Comparison of ENCODE assay signal across 25 mouse cellular contexts in genomic region chr1:194032603-194033002, GRCm38 (mm10).
A peak's percentile ranks its signal among the peaks of the same experiment; 100 is the strongest.
DNase-seq lines count a peak whose midpoint lies in the region; ATAC-seq and TF ChIP-seq lines count a peak whose summit lies in the region.
"Had no signal": no experiment of that assay in that cellular context is flagged by ENCODE, and none has a peak within 500 bp of the region (broad histone marks: within the 10 kb centered on the region; RNA-seq: fewer than 3 reads in every experiment).

No protein-coding gene starts in this region.

- H3K4me3 ChIP-seq in ES-Bruce4 (ENCODE audit: low read depth, low read length) (no peak overlapping the region), myocyte (no peak overlapping the region)
- H3K4me3 ChIP-seq in intestine, embryonic 14.5 days (ENCODE audit: low read depth, low read length): no peak overlapping the region
- no peak overlapping the region for H3K4me3 ChIP-seq in intestine, embryonic 16.5 days (ENCODE audit: low read length)
- H3K4me3 ChIP-seq in forebrain, embryonic 11.5 days (ENCODE audit: low read depth, low read length): no peak overlapping the region
- H3K4me3 ChIP-seq: embryonic facial prominence, embryonic 13.5 days; embryonic facial prominence, embryonic 15.5 days; erythroblast, embryonic 14.5 days; forebrain, embryonic 10.5 days; forebrain, embryonic 13.5 days; forebrain, embryonic 15.5 days had no signal

- H3K9me3 ChIP-seq in ES-Bruce4 (replicated peaks; ENCODE audit: control insufficient read depth, insufficient read depth, low read length, poor library complexity, severe bottlenecking): no peaks in the 10 kb centered on the region
- no peaks in the 10 kb centered on the region for H3K9me3 ChIP-seq in intestine, embryonic 14.5 days (ENCODE audit: control insufficient read depth, low read length)
- no peaks in the 10 kb centered on the region for H3K9me3 ChIP-seq in intestine, embryonic 16.5 days (ENCODE audit: control insufficient read depth, low read length)
- H3K9me3 ChIP-seq in forebrain, embryonic 11.5 days (ENCODE audit: control insufficient read depth, low read length): no peaks in the 10 kb centered on the region
- H3K9me3 ChIP-seq: embryonic facial prominence, embryonic 13.5 days; embryonic facial prominence, embryonic 15.5 days; forebrain, embryonic 10.5 days; forebrain, embryonic 13.5 days; forebrain, embryonic 15.5 days; G1E had no signal

- 92% methylated on average over 1 of the region's 1 CpGs for WGBS in intestine, embryonic 14.5 days
- whole genome bisulfite sequencing in intestine, embryonic 16.5 days: 93% methylated on average over 1 of the region's 1 CpGs
- WGBS in forebrain, embryonic 11.5 days: 96% methylated on average over 1 of the region's 1 CpGs

- TF ChIP-seq POLR2A in ES-Bruce4 (IDR thresholded peaks at IDR 0.05; ENCODE audit: insufficient read depth, low read length): no peak
- TF ChIP-seq POLR2A in myocyte (IDR thresholded peaks at IDR 0.05; ENCODE audit: insufficient read length, low read depth): no peak

- TF ChIP-seq CTCF in ES-Bruce4 (IDR thresholded peaks at IDR 0.05; ENCODE audit: low read depth, low read length): no peak

- 0 out of 2 replicates have a peak, but pooled peaks have one; percentile 13 for TF ChIP-seq EP300 in ES-Bruce4 (IDR thresholded peaks at IDR 0.05; ENCODE audit: insufficient read depth, low read depth, low read length)

- DNase-seq in intestine, embryonic 14.5 days (ENCODE audit: low spot score): no peak
- no peak for DNase-seq in right cerebral cortex, postnatal 25 days
- no peak for DNase-seq in cerebellum, postnatal 14 days
- no peak for DNase-seq in forebrain, embryonic 11.5 days (ENCODE audit: low spot score)
- DNase-seq: adrenal gland, postnatal 10 days; adrenal gland, postnatal 25 days; cerebellum, adult 11 months; cerebellum, adult 18-20 months; cerebellum, adult 8-10 months; cerebellum, adult 9-11 months; cerebellum, postnatal 25 days; embryo, embryonic 11 days; forebrain, postnatal 0 days had no signal

- no peaks in the 10 kb centered on the region for H3K4me1 ChIP-seq in ES-Bruce4 (ENCODE audit: control insufficient read depth, insufficient read depth, low read length)
- H3K4me1 ChIP-seq in intestine, embryonic 14.5 days (replicated peaks; ENCODE audit: control insufficient read depth, insufficient read depth, low read length): no peaks in the 10 kb centered on the region
- no peaks in the 10 kb centered on the region for H3K4me1 ChIP-seq in intestine, embryonic 16.5 days (ENCODE audit: control insufficient read depth, insufficient read depth, low read length)
- H3K4me1 ChIP-seq in forebrain, embryonic 11.5 days (replicated peaks; ENCODE audit: control insufficient read depth, insufficient read depth, low read length): peaks cover 7% of the 10 kb centered on the region; the same call in 1 of the 2 replicates
- H3K4me1 ChIP-seq: embryonic facial prominence, embryonic 13.5 days; embryonic facial prominence, embryonic 15.5 days had no signal

- H3K27ac ChIP-seq in ES-Bruce4 (ENCODE audit: insufficient read depth, low read length): no peak overlapping the region
- no peak overlapping the region for H3K27ac ChIP-seq in intestine, embryonic 14.5 days (ENCODE audit: low read depth)
- H3K27ac ChIP-seq in intestine, embryonic 16.5 days (ENCODE audit: low read length): no peak overlapping the region
- H3K27ac ChIP-seq in forebrain, embryonic 11.5 days (ENCODE audit: low read depth, low read length): no peak overlapping the region
- H3K27ac ChIP-seq: embryonic facial prominence, embryonic 13.5 days; embryonic facial prominence, embryonic 15.5 days; forebrain, embryonic 10.5 days; forebrain, embryonic 13.5 days; forebrain, embryonic 15.5 days had no signal

- no peaks in the 10 kb centered on the region for H3K79me2 ChIP-seq in myocyte (ENCODE audit: control insufficient read depth, insufficient read depth)

- ATAC-seq in intestine, embryonic 14.5 days (replicated peaks; ENCODE audit: low FRiP score, low TSS enrichment, low read depth): peak; percentile 77; the same call in 1 of the 2 replicates
- peak; percentile 88 for ATAC-seq in intestine, embryonic 16.5 days
- ATAC-seq in forebrain, embryonic 11.5 days (replicated peaks; ENCODE audit: low FRiP score): no peak
- ATAC-seq: activated CD4-positive, CD25-positive, alpha-beta regulatory T cell, adult 4 months; forebrain, embryonic 13.5 days; forebrain, embryonic 15.5 days; forebrain, postnatal 0 days; Patski had no signal

- H3ac ChIP-seq in myocyte (ENCODE audit: control insufficient read depth, insufficient read length): no peak overlapping the region

- H3K27me3 ChIP-seq in ES-Bruce4 (ENCODE audit: control insufficient read depth, insufficient read depth, low read length, poor library complexity, severe bottlenecking) (no peaks in the 10 kb centered on the region), myocyte (ENCODE audit: control insufficient read depth, insufficient read depth, insufficient read length) (no peaks in the 10 kb centered on the region)
- H3K27me3 ChIP-seq in intestine, embryonic 14.5 days (replicated peaks; ENCODE audit: control insufficient read depth, insufficient read depth, low read length): no peaks in the 10 kb centered on the region
- H3K27me3 ChIP-seq in intestine, embryonic 16.5 days (replicated peaks; ENCODE audit: control insufficient read depth, insufficient read depth, low read length): no peaks in the 10 kb centered on the region
- no peaks in the 10 kb centered on the region for H3K27me3 ChIP-seq in forebrain, embryonic 11.5 days (ENCODE audit: control insufficient read depth, insufficient read depth, low read length)
- H3K27me3 ChIP-seq: embryonic facial prominence, embryonic 13.5 days; embryonic facial prominence, embryonic 15.5 days; forebrain, embryonic 13.5 days; forebrain, embryonic 15.5 days; Patski had no signal

- H3K36me3 ChIP-seq in ES-Bruce4 (ENCODE audit: control insufficient read depth, insufficient read depth, low read length, poor library complexity, severe bottlenecking) (no peaks in the 10 kb centered on the region), myocyte (ENCODE audit: control insufficient read depth, insufficient read depth) (no peaks in the 10 kb centered on the region)
- no peaks in the 10 kb centered on the region for H3K36me3 ChIP-seq in intestine, embryonic 14.5 days (ENCODE audit: control insufficient read depth, insufficient read depth, low read length)
- H3K36me3 ChIP-seq in intestine, embryonic 16.5 days (ENCODE audit: control insufficient read depth, insufficient read depth, low read length): no peaks in the 10 kb centered on the region
- H3K36me3 ChIP-seq in forebrain, embryonic 11.5 days (ENCODE audit: control insufficient read depth, insufficient read depth, low read length): no peaks in the 10 kb centered on the region
- H3K36me3 ChIP-seq: embryonic facial prominence, embryonic 13.5 days; embryonic facial prominence, embryonic 15.5 days; forebrain, embryonic 10.5 days; forebrain, embryonic 15.5 days; G1E had no signal

- H3K4me2 ChIP-seq in intestine, embryonic 14.5 days (ENCODE audit: low read length): no peak overlapping the region
- H3K4me2 ChIP-seq in intestine, embryonic 16.5 days (ENCODE audit: low read depth, low read length): no peak overlapping the region
- H3K4me2 ChIP-seq in myocyte (ENCODE audit: low read depth): no peak overlapping the region
- no peak overlapping the region for H3K4me2 ChIP-seq in forebrain, embryonic 11.5 days (ENCODE audit: low read depth, low read length, severe bottlenecking)
- H3K4me2 ChIP-seq: embryonic facial prominence, embryonic 13.5 days; embryonic facial prominence, embryonic 15.5 days; forebrain, embryonic 13.5 days; forebrain, embryonic 15.5 days had no signal

- H3K9ac ChIP-seq in ES-Bruce4 (ENCODE audit: low read depth, poor library complexity, severe bottlenecking): no peak overlapping the region
- no peak overlapping the region for H3K9ac ChIP-seq in intestine, embryonic 14.5 days (ENCODE audit: low read length)
- no peak overlapping the region for H3K9ac ChIP-seq in intestine, embryonic 16.5 days (ENCODE audit: low read depth, low read length)
- no peak overlapping the region for H3K9ac ChIP-seq in forebrain, embryonic 11.5 days (ENCODE audit: low read length)
- H3K9ac ChIP-seq: embryonic facial prominence, embryonic 13.5 days; embryonic facial prominence, embryonic 15.5 days; forebrain, embryonic 13.5 days; forebrain, embryonic 15.5 days; forebrain, postnatal 0 days had no signal

TF ChIP-seq in myocyte, 11 proteins besides CTCF, POLR2A, EP300 and RAD21:
- TF ChIP-seq TCF3 (IDR thresholded peaks at IDR 0.05; ENCODE audit: insufficient read length, low read depth): peak; percentile 63
- peak; percentile 33 for TF ChIP-seq TCF12 (IDR thresholded peaks at IDR 0.05; ENCODE audit: insufficient read depth, poor library complexity, severe bottlenecking)
- no peak for TF ChIP-seq MAX (IDR thresholded peaks at IDR 0.05; ENCODE audit: low read depth)
- peak in 2 of 3 experiments; percentile 50 to 71 for TF ChIP-seq MYOD1 (IDR thresholded peaks at IDR 0.05; ENCODE audit: control insufficient read depth in 1 of 3, insufficient read length in 2 of 3, low read depth in 2 of 3)
- peak in 2 of 3 experiments; percentile 28 to 94 for TF ChIP-seq MYOG (IDR thresholded peaks at IDR 0.05; ENCODE audit: control insufficient read depth in 1 of 3, insufficient read depth in 1 of 3, insufficient read length in 2 of 3, low read depth in 2 of 3)
- TF ChIP-seq POLR2AphosphoS2 (IDR thresholded peaks at IDR 0.05; ENCODE audit: insufficient read length, low read depth): no peak
- no peak for TF ChIP-seq CEBPB (IDR thresholded peaks at IDR 0.05; ENCODE audit: insufficient read depth, poor library complexity, severe bottlenecking)
- TF ChIP-seq SRF (IDR thresholded peaks at IDR 0.05; ENCODE audit: control insufficient read depth, insufficient read length, low read depth): no peak
- no peak for TF ChIP-seq E2F4 (IDR thresholded peaks at IDR 0.05; ENCODE audit: insufficient read depth)
- TF ChIP-seq REST (IDR thresholded peaks at IDR 0.05; ENCODE audit: insufficient read depth, insufficient read length): no peak
- TF ChIP-seq USF1 (IDR thresholded peaks at IDR 0.05; ENCODE audit: low read depth): no peak
